Mouse (Mus musculus) MEL-GATA-1-ER (cell line): ENCODE measurements around the gene Myom3.
A peak's percentile ranks its signal among the peaks of the same experiment; 100 is the strongest.
"Not testable (repeated sequence)": the region's sequence is repeated elsewhere in the genome, so short reads cannot be mapped to it uniquely, and the experiment has no call there.

Experiments
- DNase-seq: peaks from one replicate; pipeline ENCODE4 v3.0.0-alpha.2; 2012; ENCODE audit warnings: low read depth; ENCODE audit errors: extremely low read depth

Gene Myom3

GRCm38 (mm10) chr4:135759356-135759976 is at the start of gene Myom3:
Gene Myom3, plus strand, starts transcription at chr4:135759715.
- DNase-seq = no peak

GRCm38 (mm10) chr4:135710392-135710791 is 49.1 kb upstream of the Myom3 start:
- peak; percentile 84 for DNase-seq

- DNase-seq = no peak
These were observed 44.7 kb upstream of the Myom3 start for GRCm38 (mm10) chr4:135714776-135715175.

- DNase-seq = not testable (repeated sequence)
These were observed 43.1 kb upstream of the Myom3 start for GRCm38 (mm10) chr4:135716438-135716837.

GRCm38 (mm10) chr4:135722540-135723290 is 36.8 kb upstream of the Myom3 start:
- no peak for DNase-seq

GRCm38 (mm10) chr4:135726416-135726815 is 33.1 kb upstream of the Myom3 start:
- DNase-seq = no peak

- no peak for DNase-seq
These were observed 31.7 kb upstream of the Myom3 start, which contains the start of gene Il22ra1 for GRCm38 (mm10) chr4:135727817-135728216. Gene Il22ra1, plus strand, starts transcription at chr4:135728172.

GRCm38 (mm10) chr4:135730204-135730603 is 29.3 kb upstream of the Myom3 start:
- DNase-seq = no peak

- DNase-seq = no peak
These were observed 28.6 kb upstream of the Myom3 start for GRCm38 (mm10) chr4:135730951-135731350.

- DNase-seq = no peak
These were observed 25.6 kb upstream of the Myom3 start for GRCm38 (mm10) chr4:135733901-135734300.

- no peak for DNase-seq
These were observed 22.6 kb upstream of the Myom3 start for GRCm38 (mm10) chr4:135736903-135737302.

- DNase-seq = no peak
These were observed 21.3 kb upstream of the Myom3 start for GRCm38 (mm10) chr4:135738237-135738636.

- no peak for DNase-seq
These were observed 20.4 kb upstream of the Myom3 start for GRCm38 (mm10) chr4:135739148-135739547.

GRCm38 (mm10) chr4:135739672-135740071 is 19.8 kb upstream of the Myom3 start:
- no peak for DNase-seq

GRCm38 (mm10) chr4:135743520-135743919 is 16.0 kb upstream of the Myom3 start:
- DNase-seq = no peak

GRCm38 (mm10) chr4:135744726-135745448 is 14.6 kb upstream of the Myom3 start:
- DNase-seq = no peak

GRCm38 (mm10) chr4:135745613-135746012 is 13.9 kb upstream of the Myom3 start:
- DNase-seq = no peak

GRCm38 (mm10) chr4:135750896-135751295 is 8.6 kb upstream of the Myom3 start:
- no peak for DNase-seq

GRCm38 (mm10) chr4:135752106-135752778 is 7.3 kb upstream of the Myom3 start:
- no peak for DNase-seq

GRCm38 (mm10) chr4:135752779-135753164 is 6.7 kb upstream of the Myom3 start:
- DNase-seq = no peak

- DNase-seq = peak; percentile 16
These were observed 1.2 kb upstream of the Myom3 start for GRCm38 (mm10) chr4:135758331-135758730.

GRCm38 (mm10) chr4:135758825-135759224 is 690 bp upstream of the Myom3 start:
- DNase-seq = no peak
